Mouse (Mus musculus): Measurements from ENCODE around the gene Cmtr1. TPM values are rescaled to one million over a fixed set of nuclear protein-coding genes. Genes with fewer than 3 reads are reported as not detected.

The Cmtr1 gene
- total RNA-seq, 2 experiments from 2014 or later = 139 to 142 TPM

GRCm38 (mm10) chr17:29730510-29731265 lies 70.3 kb downstream of the Cmtr1 start:
- no peak for DNase-seq (ENCODE audit: low spot score in 2 of 2)

DNA sequence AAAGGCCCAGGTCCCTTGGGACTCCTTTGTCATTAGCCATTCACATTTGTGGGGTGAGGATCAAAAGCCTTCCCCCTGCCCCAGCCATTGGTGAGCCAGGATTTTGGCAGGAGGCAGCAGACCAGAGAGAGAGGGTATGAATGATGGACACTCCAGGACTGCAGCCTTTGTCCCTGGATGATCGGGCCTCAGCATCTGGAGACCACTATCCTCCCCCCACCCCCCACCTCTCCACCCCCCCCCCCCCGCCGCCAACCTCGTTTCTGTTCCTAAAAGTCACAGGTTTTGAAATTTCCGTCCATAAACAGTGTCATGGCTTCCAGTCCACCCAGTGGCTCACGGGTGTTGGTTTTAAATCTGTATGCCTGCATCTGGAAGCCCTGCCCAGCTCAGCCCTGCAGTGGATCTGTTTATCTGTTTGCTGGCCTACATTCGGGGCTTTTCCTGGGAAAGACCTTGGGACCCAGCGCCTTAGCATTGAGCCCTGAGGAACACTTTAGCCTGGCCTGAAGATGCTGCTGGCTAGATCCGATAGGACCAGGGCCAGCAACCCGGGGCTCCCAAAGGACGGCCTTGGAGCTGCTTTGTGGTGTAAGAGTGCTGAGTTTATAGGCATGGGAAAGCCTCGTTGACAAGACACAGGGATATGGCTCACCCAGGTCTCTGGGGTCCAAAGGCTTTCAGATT lies 71.0 kb downstream of the Cmtr1 start:
- DNase-seq (ENCODE audit: low spot score in 2 of 2) = no peak

DNA sequence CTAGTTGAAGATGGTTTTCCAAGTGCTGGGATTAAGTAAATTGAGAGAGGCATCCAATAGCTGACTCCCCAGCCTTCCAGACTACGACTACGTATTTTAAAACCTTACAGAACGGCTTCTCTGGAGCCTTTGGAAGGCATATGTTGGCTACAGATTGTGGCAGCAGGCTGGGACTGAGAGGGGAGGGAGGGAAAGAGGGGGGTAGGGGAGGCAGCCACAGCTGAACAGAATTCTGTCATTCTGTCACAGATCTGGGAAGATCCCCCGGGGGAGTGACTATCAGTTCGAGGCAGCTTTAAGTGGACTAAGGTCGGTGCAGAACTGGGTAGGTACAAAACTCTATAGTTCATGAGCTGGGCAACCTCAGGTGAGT lies 71.5 kb downstream of the Cmtr1 start:
- DNase-seq (ENCODE audit: low spot score in 2 of 2) = no peak

- DNase-seq (ENCODE audit: low spot score in 2 of 2) = no peak
Measured at GRCm38 (mm10) chr17:29732522-29732921, 72.1 kb downstream of the Cmtr1 start.

GRCm38 (mm10) chr17:29736448-29737014 lies 76.1 kb downstream of the Cmtr1 start:
- no peak for DNase-seq (ENCODE audit: low spot score in 2 of 2)

DNA sequence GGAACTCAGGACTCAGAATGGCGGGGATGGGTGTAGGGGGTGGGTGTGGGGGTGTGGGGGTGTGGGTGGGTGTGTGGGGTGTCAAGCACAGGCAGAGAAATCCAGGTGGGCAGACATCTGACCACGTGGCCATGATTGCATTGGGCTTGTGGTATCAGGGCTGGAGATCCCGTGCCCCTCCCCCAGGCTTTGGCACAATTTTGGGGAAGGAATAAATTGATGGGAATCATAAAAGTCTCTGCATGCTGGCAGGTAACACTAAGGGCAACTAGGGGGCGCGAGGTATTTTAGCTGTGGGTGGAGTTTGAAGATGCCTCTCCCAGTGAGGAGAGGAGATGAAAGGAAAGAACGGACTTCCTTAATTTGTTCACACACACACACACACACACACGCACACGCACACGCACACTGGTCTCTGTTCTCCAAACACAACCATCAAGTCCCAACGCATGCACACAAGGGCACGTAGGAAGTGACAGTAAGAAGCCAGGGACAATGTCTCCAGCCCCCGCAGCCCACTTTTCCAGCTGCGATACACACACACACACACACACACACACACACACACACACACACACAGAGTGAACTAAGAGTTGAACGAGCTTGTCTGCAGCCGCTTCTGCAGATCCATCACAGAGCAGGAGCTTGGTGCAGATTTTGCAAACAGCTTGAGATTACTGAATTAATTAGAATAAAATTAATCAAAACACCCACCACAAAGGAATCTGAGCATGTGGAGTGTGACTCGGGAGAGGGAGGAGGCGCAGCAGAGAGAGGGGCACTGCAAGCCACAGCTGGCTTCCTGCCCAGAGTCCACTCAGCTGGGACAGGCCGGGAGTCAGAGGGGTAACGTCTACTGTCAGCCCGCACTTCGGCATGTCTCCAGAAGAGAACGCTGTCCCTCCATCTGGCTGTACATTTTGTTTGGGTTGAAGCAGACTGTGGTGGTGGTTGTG lies 77.7 kb downstream of the Cmtr1 start:
- DNase-seq (ENCODE audit: low spot score in 2 of 2) = peak; percentile 27 to 35

DNA sequence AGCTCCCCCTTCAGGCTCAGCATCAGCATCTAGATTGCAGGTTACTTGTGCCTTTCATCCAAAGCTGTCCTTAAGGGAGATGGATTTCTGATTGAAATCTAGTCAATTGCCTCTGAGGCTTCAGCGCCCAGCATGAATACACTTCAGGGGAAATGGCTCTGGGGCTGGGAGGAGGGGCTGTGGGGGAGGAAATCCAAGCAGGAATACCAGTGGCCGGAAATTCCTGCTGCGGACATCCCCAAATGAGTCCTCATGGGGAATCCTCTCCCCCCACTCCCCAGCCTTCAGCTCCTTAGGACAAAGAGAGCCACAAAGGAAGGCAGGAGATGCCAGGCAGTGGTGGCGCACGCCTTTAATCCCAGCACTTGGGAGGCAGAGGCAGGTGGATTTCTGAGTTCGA lies 87.1 kb downstream of the Cmtr1 start:
- DNase-seq (ENCODE audit: low spot score in 2 of 2) = no peak

DNA sequence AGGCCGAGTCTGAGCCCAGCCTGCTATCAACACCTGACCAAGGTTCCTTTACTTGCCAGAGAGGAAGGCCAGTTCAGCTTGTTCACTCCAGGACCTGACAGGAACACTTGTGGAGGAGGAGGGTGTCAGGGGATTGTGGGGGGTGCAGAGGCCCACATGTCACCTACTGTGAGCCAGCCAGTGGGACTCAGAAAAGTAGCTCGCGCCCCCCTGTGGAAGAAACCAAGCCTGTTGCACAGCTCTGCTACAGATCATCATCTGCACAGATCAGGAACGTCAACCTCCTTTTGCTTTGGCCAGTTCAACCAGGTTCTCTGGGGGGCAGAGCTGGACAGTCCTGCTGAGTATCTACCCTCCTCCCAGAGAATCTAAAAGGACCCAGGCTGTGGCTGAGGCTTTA lies 94.1 kb downstream of the Cmtr1 start:
- DNase-seq (ENCODE audit: low spot score in 2 of 2) = no peak

Other genes with a start within 250 kb of the Cmtr1 start
- gene Pim1, start 169.8 kb upstream of the Cmtr1 start, total RNA-seq (2021) = 10 to 100 TPM in 1 of 2 experiments, 1 to 10 TPM in 1; 6.9 to 16.9 TPM
- not detected for gene Gm17657, start 111.0 kb upstream of the Cmtr1 start, total RNA-seq (2021)
- 10 to 100 TPM; 36.4 to 38.5 TPM for gene Tbc1d22b, start 110.8 kb upstream of the Cmtr1 start, total RNA-seq (2021)
- not detected for gene Tmem217, start 108.2 kb upstream of the Cmtr1 start, total RNA-seq (2021)
- gene Rnf8, start 45.8 kb upstream of the Cmtr1 start, total RNA-seq (2021) = 10 to 100 TPM; 53.8 to 66.2 TPM
- gene Gm28043, start 45.7 kb upstream of the Cmtr1 start, total RNA-seq (2021) = 1 to 10 TPM; 3.2 to 3.7 TPM
- gene Ccdc167, start 56.4 kb downstream of the Cmtr1 start, total RNA-seq (2021) = 10 to 100 TPM; 16.7 to 18.7 TPM

All from left cerebral cortex, adult 18-20 months (tissue).